Mouse (Mus musculus) CH12.LX (cell line): ENCODE measurements around the gene Lysmd3. TPM values are rescaled to one million over a fixed set of nuclear protein-coding genes. Genes with fewer than 3 reads are reported as not detected.

Experiments used
- DNase-seq: peaks from one replicate; pipeline ENCODE4 v3.0.0-alpha.2; 2013; ENCODE audit errors: extremely low read depth
- H3K27ac ChIP-seq: 2 replicates; pipeline ENCODE4 v1.5.1; 2012; ENCODE audit warnings: low read depth, mild to moderate bottlenecking, control low read depth, moderate library complexity; ENCODE audit not compliant: insufficient read depth
- H3K27me3 ChIP-seq: replicated peaks from 2 replicates; pipeline ENCODE3; 2012; ENCODE audit warnings: inconsistent platforms
- H3K36me3 ChIP-seq, 2 experiments: replicated peaks in 1 of 2; 2 replicates each; pipeline versions ENCODE3 to v1.6.1; 2012; ENCODE audit warnings: inconsistent platforms in 1 of 2, low read length in 1 of 2, mild to moderate bottlenecking in 1 of 2, mixed read lengths in 1 of 2, moderate library complexity in 1 of 2; ENCODE audit not compliant: control insufficient read depth in 1 of 2, insufficient read depth in 1 of 2
- H3K4me1 ChIP-seq, 2 experiments: 2 replicates each; pipeline ENCODE4 v1.6.1; 2012; ENCODE audit warnings: inconsistent platforms in 1 of 2, moderate library complexity in 1 of 2; ENCODE audit not compliant: insufficient read depth in 2 of 2, control insufficient read depth in 1 of 2
- H3K4me2 ChIP-seq: 2 replicates; pipeline ENCODE4 v1.6.1; 2012; ENCODE audit warnings: low read depth, mild to moderate bottlenecking, control low read depth; ENCODE audit not compliant: poor library complexity, insufficient read depth, severe bottlenecking
- H3K4me3 ChIP-seq, 3 experiments: fragments of 150-350 bp in 1 of 3; sonication (generic) in 1 of 3; replicated peaks in 1 of 3; 2 replicates each; pipeline versions ENCODE3 to v1.5.1; 2011 to 2012; ENCODE audit warnings: low read depth in 2 of 3, low read length in 2 of 3, mild to moderate bottlenecking in 2 of 3, moderate library complexity in 2 of 3, control low read depth in 1 of 3, improper control_type of control experiment in 1 of 3, inconsistent platforms in 1 of 3, mixed read lengths in 1 of 3; ENCODE audit not compliant: poor library complexity in 1 of 3
- H3K79me2 ChIP-seq: replicated peaks from 2 replicates; pipeline ENCODE4 v1.6.1; 2012; ENCODE audit warnings: mild to moderate bottlenecking, moderate library complexity; ENCODE audit not compliant: control insufficient read depth, poor library complexity, insufficient read depth, severe bottlenecking; ENCODE audit errors: extremely low read depth
- H3K9ac ChIP-seq: 2 replicates; pipeline ENCODE4 v1.6.1; 2012; ENCODE audit warnings: low read depth, mild to moderate bottlenecking, control low read depth, moderate library complexity; ENCODE audit not compliant: insufficient read depth
- H3K9me3 ChIP-seq: replicated peaks from 2 replicates; pipeline ENCODE3; 2012; ENCODE audit warnings: low read length, inconsistent platforms, mixed read lengths
- CHD2 ChIP-seq: IDR thresholded peaks from 2 replicates; pipeline ENCODE4 v1.6.1; 2011; ENCODE audit warnings: low read length, improper control_type of control experiment
- IRF4 ChIP-seq: IDR thresholded peaks from 2 replicates; pipeline ENCODE4 v1.6.1; 2014; ENCODE audit warnings: low read depth, mild to moderate bottlenecking, inconsistent platforms, low read length, improper control_type of control experiment
- JUN ChIP-seq: IDR thresholded peaks from 2 replicates; pipeline ENCODE4 v1.6.1; 2011; ENCODE audit warnings: low read depth, mild to moderate bottlenecking, low read length, improper control_type of control experiment, moderate library complexity; ENCODE audit not compliant: insufficient read depth
- NELFE ChIP-seq: IDR thresholded peaks from 2 replicates; pipeline ENCODE4 v1.6.1; 2011; ENCODE audit warnings: low read depth, low read length, improper control_type of control experiment
- RAD21 ChIP-seq: IDR thresholded peaks from 2 replicates; pipeline ENCODE4 v1.6.1; 2011; ENCODE audit warnings: low read depth, mild to moderate bottlenecking, low read length, improper control_type of control experiment, moderate library complexity
- SIN3A ChIP-seq: IDR thresholded peaks from 2 replicates; pipeline ENCODE4 v1.6.1; 2012; ENCODE audit warnings: low read length, improper control_type of control experiment, inconsistent platforms
- ZNF384 ChIP-seq: IDR thresholded peaks from 2 replicates; pipeline ENCODE4 v1.6.1; 2012; ENCODE audit warnings: low read depth, low read length, improper control_type of control experiment, inconsistent platforms
- dilution Hi-C: fragments of 300-500 bp; cut with MboI; formaldehyde crosslinking; loops from 2 replicates; pipeline ENCODE4 v1.14.3; 2020; ENCODE audit warnings: low sequenced_read_pairs; ENCODE audit not compliant: extremely low pct_unique_long_range_greater_than_20kb, extremely low pct_ligation_motif_present
- in situ Hi-C: fragments of 300-500 bp; cut with MboI; formaldehyde crosslinking; loops from 3 replicates; pipeline ENCODE4 v1.14.3; 2019; ENCODE audit warnings: low sequenced_read_pairs, low pct_ligation_motif_present, low pct_unique_long_range_greater_than_20kb, mixed read lengths
- polyA plus RNA-seq: library from polyadenylated mRNA; unstranded; fragments of >175 nt; gene quantifications from 2 replicates; pipeline ENCODE4 v1.2.1, GENCODE M21; 2012; ENCODE audit warnings: low read depth; ENCODE audit not compliant: insufficient read length
- total RNA-seq, 2 experiments: library from RNA; depleted of rRNA; stranded (reverse); fragments of 300-350 nt in 1 of 2; fragments of >200 nt in 1 of 2; gene quantifications; 2 replicates each; pipeline ENCODE4 v1.2.3; 2012 to 2014

Gene Lysmd3
- total and polyA plus RNA-seq, 3 experiments = 7.3 to 17.7 (median 15.1) TPM

DNA sequence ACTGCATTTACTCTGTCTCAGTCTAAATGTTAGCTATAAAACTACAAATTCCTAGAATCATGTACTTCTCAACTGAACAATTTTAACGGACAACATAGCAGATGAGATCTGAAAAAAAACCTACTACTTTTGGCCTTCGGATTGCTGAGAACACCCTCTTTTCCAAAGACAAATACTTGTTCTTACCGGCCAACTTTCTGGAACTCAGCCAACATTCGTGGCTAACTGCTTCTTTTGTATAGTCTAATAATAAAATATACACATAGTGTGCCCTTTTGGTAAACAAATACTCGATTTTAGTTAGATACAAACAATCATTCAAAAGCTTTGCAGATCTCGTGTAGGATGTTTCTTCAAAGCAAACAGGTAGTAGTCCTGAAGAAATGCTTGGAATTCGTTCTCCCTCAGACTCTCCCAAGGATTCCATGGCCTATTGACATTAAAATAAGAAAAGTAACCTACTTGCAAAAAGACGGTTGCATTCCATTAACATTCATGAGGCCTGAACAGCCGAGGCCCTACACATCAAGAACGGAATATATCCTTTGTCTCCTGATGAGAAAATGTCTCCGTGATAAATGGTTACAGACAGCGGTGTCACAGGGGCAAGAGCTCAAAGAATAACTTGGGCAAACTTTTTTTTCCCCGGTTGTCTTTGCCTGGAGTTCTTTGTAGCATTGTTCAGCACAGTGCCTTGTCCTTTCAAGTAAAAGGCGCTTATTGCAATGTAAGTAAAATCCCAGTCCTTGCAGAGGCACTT, 1.2 kb upstream of the Lysmd3 start:
- TF ChIP-seq RAD21 = no peak
- TF ChIP-seq IRF4 = no peak
- TF ChIP-seq JUN = no peak
- dilution Hi-C loops = no loop called here
- Histone ChIP-seq H3K4me2 (0 out of 2 replicates have a peak overlapping the region, but pooled peaks have one; percentile 13), H3K9me3 (peaks cover 4% of the 10 kb centered on the region), H3K4me1 (peaks cover 7 to 13% of the 10 kb centered on the region in 2 experiments; a peak in 3 of 4 replicates), H3K9ac (no peak overlapping the region), H3K27ac (no peak overlapping the region), H3K27me3 (no peaks in the 10 kb centered on the region), H3K79me2 (peaks cover 11% of the 10 kb centered on the region), H3K4me3 (no peak overlapping the region), H3K36me3 (peaks cover 0 to 2% of the 10 kb centered on the region in 2 experiments)
- DNase-seq = no peak
- in situ Hi-C loops = no loop called here

DNA sequence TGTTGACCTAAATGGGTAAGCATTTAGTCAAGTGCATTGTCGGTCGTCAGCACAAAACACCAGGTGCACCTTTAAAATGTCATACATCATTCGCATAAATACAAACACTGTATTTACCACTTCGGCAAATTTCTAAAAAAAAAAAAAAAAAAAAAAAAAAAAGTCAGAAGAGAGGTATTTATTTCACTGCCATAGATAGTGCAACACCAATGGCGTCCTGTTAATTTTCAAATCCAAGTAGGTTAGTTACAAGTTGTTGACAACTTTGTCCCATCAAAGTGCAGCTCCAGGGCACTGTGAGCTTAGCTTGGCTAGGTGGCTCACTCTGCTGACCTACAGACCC, 484 bp upstream of the Lysmd3 start:
- dilution Hi-C loops = no loop called here

DNA sequence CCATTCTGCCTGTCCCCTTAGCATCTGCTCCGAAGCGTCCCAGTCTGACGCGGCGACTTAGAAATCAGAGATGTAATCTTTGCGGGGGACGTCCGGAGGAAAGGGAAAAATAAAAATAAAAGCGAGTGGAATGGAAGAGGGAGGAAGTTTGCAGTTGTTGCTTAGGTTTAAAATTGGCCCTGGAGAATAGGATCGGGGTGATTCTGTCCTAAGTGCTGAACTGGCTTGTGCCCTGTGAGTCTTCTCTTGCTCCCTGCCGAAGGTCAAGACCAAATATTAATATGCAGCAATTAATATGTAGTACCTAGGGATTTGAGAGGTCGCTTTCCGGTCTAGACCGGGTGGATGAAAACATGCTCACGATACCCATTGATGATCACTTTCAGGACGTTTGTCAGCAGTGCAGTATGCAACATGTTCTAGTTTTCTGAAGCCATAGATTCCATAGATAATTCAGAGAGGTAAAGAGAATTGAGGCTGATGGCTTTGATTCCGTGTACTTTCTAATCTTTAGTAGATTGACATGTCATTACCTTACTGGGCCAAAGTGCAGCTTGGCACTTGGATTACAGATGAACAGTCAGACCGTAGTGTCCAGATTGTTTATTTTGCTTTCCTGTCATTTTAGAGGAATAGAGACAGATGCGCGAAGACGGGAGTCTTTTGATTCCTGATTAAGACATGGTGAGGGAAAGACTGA, 740 bp downstream of the Lysmd3 start:
- peaks cover 7 to 13% of the 10 kb centered on the region in 2 experiments; a peak in 3 of 4 replicates for H3K4me1 ChIP-seq
- peaks cover 11% of the 10 kb centered on the region for H3K79me2 ChIP-seq
- H3K9me3 ChIP-seq = peaks cover 4% of the 10 kb centered on the region
- no peaks in the 10 kb centered on the region for H3K27me3 ChIP-seq
- peaks cover 2 to 3% of the 10 kb centered on the region in 2 experiments for H3K36me3 ChIP-seq
- H3K4me2 ChIP-seq = peak overlapping the region; percentile 91
- dilution Hi-C loops = no loop called here
- DNase-seq = no peak
- peak overlapping the region; percentile 6; the same call in 1 of the 2 replicates for H3K27ac ChIP-seq
- in situ Hi-C loops = no loop called here
- H3K9ac ChIP-seq = peak overlapping the region; percentile 63
- peak overlapping the region; percentile 73 to 94 (median 81) for H3K4me3 ChIP-seq
- TF ChIP-seq CHD2 (no peak), SIN3A (peak; percentile 29; the same call in 1 of the 2 replicates)

More for the DNA sequence above, 484 bp upstream of the Lysmd3 start:
- Histone ChIP-seq H3K9me3 (peaks cover 4% of the 10 kb centered on the region), H3K9ac (peak overlapping the region; percentile 11; the same call in 1 of the 2 replicates), H3K4me2 (peak overlapping the region; percentile 13; the same call in 1 of the 2 replicates), H3K27ac (peak overlapping the region; percentile 25; the same call in 1 of the 2 replicates), H3K27me3 (no peaks in the 10 kb centered on the region), H3K4me3 (peak overlapping the region; percentile 47 to 81 (median 73)), H3K4me1 (peaks cover 7 to 13% of the 10 kb centered on the region in 2 experiments; a peak in 3 of 4 replicates), H3K79me2 (peaks cover 11% of the 10 kb centered on the region), H3K36me3 (peaks cover 2 to 3% of the 10 kb centered on the region in 2 experiments)
- DNase-seq = no peak
- in situ Hi-C loops = no loop called here
- TF ChIP-seq NELFE (no peak), ZNF384 (peak; percentile 73)
- TF ChIP-seq, all 38 proteins: peak for 1
